In the genomic region with DNA sequence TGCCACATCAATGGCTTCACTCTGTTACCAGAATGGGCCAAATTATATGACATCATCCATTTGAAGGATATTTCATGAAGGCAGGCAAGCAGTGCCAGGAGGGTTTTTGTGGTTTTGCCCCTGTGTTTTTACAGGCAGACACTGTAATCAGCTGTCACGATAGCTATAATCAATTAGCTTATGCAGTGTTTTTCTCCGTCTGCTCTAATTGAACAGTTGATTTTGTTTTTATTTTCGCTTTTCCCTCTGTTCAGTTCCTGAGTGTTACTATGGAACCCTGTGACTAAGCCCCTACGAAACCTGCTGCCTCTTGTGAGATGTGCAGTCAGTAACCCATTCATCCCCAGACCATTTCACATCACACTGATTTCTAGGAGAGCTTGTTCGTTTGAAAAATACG, we compare ENCODE assay signal across 23 mouse cellular contexts.
A peak's percentile ranks its signal among the peaks of the same experiment; 100 is the strongest.
DNase-seq lines count a peak whose midpoint lies in the region; ATAC-seq and TF ChIP-seq lines count a peak whose summit lies in the region.
"Had no signal": no experiment of that assay in that cellular context is flagged by ENCODE, and none has a peak within 500 bp of the region (broad histone marks: within the 10 kb centered on the region; RNA-seq: fewer than 3 reads in every experiment).

No protein-coding gene starts in this region.

- H3ac ChIP-seq in myocyte (ENCODE audit: control insufficient read depth, insufficient read length), result no peak overlapping the region

- no peaks in the 10 kb centered on the region for H3K79me2 ChIP-seq in myocyte (ENCODE audit: control insufficient read depth, insufficient read depth)

- H3K36me3 ChIP-seq in midbrain, embryonic 11.5 days (ENCODE audit: control insufficient read depth, insufficient read depth, low read length), result no peaks in the 10 kb centered on the region
- no peaks in the 10 kb centered on the region for H3K36me3 ChIP-seq in midbrain, embryonic 10.5 days
- H3K36me3 ChIP-seq in forebrain, postnatal 0 days (ENCODE audit: insufficient read depth), result no peaks in the 10 kb centered on the region
- no peaks in the 10 kb centered on the region for H3K36me3 ChIP-seq in myocyte (ENCODE audit: control insufficient read depth, insufficient read depth)
- H3K36me3 ChIP-seq: heart, embryonic 15.5 days; hindbrain, embryonic 10.5 days; liver, embryonic 12.5 days; midbrain, embryonic 12.5 days had no signal

- no peaks in the 10 kb centered on the region for H3K9me3 ChIP-seq in midbrain, embryonic 11.5 days (ENCODE audit: control insufficient read depth, low read length)
- H3K9me3 ChIP-seq in midbrain, embryonic 10.5 days (replicated peaks), result no peaks in the 10 kb centered on the region
- no peaks in the 10 kb centered on the region for H3K9me3 ChIP-seq in forebrain, postnatal 0 days (ENCODE audit: low read length)
- H3K9me3 ChIP-seq: heart, embryonic 15.5 days; hindbrain, embryonic 10.5 days; liver, embryonic 12.5 days; midbrain, embryonic 12.5 days had no signal

- H3K27ac ChIP-seq in midbrain, embryonic 11.5 days (ENCODE audit: low read depth, low read length), result no peak overlapping the region
- no peak overlapping the region for H3K27ac ChIP-seq in midbrain, embryonic 10.5 days (replicated peaks)
- no peak overlapping the region for H3K27ac ChIP-seq in forebrain, postnatal 0 days (ENCODE audit: low read depth, low read length)
- H3K27ac ChIP-seq: gastrocnemius, adult 2 months; heart, embryonic 15.5 days; hindbrain, embryonic 10.5 days; liver, embryonic 12.5 days; midbrain, embryonic 12.5 days; stomach, postnatal 0 days had no signal

- ATAC-seq in midbrain, embryonic 11.5 days (ENCODE audit: low FRiP score), result no peak
- ATAC-seq in forebrain, postnatal 0 days, result peak; percentile 95
- ATAC-seq: inflammation-experienced regulatory T-cells, adult 6 months; liver, embryonic 12.5 days had no signal

- 74% methylated on average over 6 of the region's 6 CpGs for WGBS in midbrain, embryonic 11.5 days
- WGBS in midbrain, embryonic 10.5 days, result 81% methylated on average over 6 of the region's 6 CpGs
- 18% methylated on average over 6 of the region's 6 CpGs for WGBS in forebrain, postnatal 0 days

- DNase-seq in adrenal gland, adult 2 months, result peak; percentile 34
- DNase-seq in adrenal gland, postnatal 14 days, result no peak
- DNase-seq in midbrain, embryonic 11.5 days (ENCODE audit: low spot score, missing footprints), result peak; percentile 6
- DNase-seq in midbrain, embryonic 10.5 days (ENCODE audit: low spot score), result no peak
- DNase-seq in forebrain, postnatal 0 days, result peak; percentile 42
- no peak for DNase-seq in urinary bladder, postnatal 25 days (ENCODE audit: low spot score)
- DNase-seq in cerebellum, postnatal 36 days, result no peak
- DNase-seq: adrenal gland, postnatal 25 days; cerebellum, postnatal 14 days; gastrocnemius, adult 2 months; heart, adult 11 months; kidney, adult 8-10 months; kidney, postnatal 25 days; lung, embryonic 14.5 days; lung, postnatal 4 days; thymus, postnatal 14 days had no signal

- H3K4me2 ChIP-seq in midbrain, embryonic 11.5 days, result no peak overlapping the region
- no peak overlapping the region for H3K4me2 ChIP-seq in forebrain, postnatal 0 days (ENCODE audit: low read depth)
- H3K4me2 ChIP-seq in myocyte (ENCODE audit: low read depth), result peak overlapping the region; percentile 27
- H3K4me2 ChIP-seq: heart, embryonic 15.5 days; liver, embryonic 12.5 days; lung, embryonic 14.5 days; midbrain, embryonic 12.5 days had no signal

- H3K27me3 ChIP-seq in midbrain, embryonic 11.5 days (ENCODE audit: control insufficient read depth, insufficient read depth, low read length), result no peaks in the 10 kb centered on the region
- no peaks in the 10 kb centered on the region for H3K27me3 ChIP-seq in midbrain, embryonic 10.5 days (ENCODE audit: low read depth, poor library complexity, severe bottlenecking)
- no peaks in the 10 kb centered on the region for H3K27me3 ChIP-seq in forebrain, postnatal 0 days (ENCODE audit: insufficient read depth, low read length)
- H3K27me3 ChIP-seq in myocyte (ENCODE audit: control insufficient read depth, insufficient read depth, insufficient read length), result no peaks in the 10 kb centered on the region
- H3K27me3 ChIP-seq: heart, embryonic 15.5 days; liver, embryonic 12.5 days; midbrain, embryonic 12.5 days had no signal

- no peak for TF ChIP-seq CTCF in forebrain, postnatal 0 days (IDR thresholded peaks at IDR 0.05; ENCODE audit: low read depth)

- no peak for TF ChIP-seq POLR2A in myocyte (IDR thresholded peaks at IDR 0.05; ENCODE audit: insufficient read length, low read depth)

- H3K4me1 ChIP-seq in midbrain, embryonic 11.5 days (ENCODE audit: control insufficient read depth, insufficient read depth, low read length), result no peaks in the 10 kb centered on the region
- no peaks in the 10 kb centered on the region for H3K4me1 ChIP-seq in midbrain, embryonic 10.5 days
- H3K4me1 ChIP-seq in forebrain, postnatal 0 days (ENCODE audit: insufficient read depth), result no peaks in the 10 kb centered on the region
- H3K4me1 ChIP-seq: heart, embryonic 15.5 days; hindbrain, embryonic 10.5 days; liver, embryonic 12.5 days; midbrain, embryonic 12.5 days had no signal

- H3K9ac ChIP-seq in midbrain, embryonic 11.5 days (ENCODE audit: low read length), result no peak overlapping the region
- H3K9ac ChIP-seq in forebrain, postnatal 0 days, result no peak overlapping the region
- H3K9ac ChIP-seq: heart, embryonic 15.5 days; liver, embryonic 12.5 days; lung, embryonic 14.5 days; midbrain, embryonic 12.5 days had no signal

- no peak overlapping the region for H3K4me3 ChIP-seq in midbrain, embryonic 11.5 days (ENCODE audit: low read depth, low read length)
- no peak overlapping the region for H3K4me3 ChIP-seq in midbrain, embryonic 10.5 days
- no peak overlapping the region for H3K4me3 ChIP-seq in forebrain, postnatal 0 days (ENCODE audit: low read depth, low read length)
- H3K4me3 ChIP-seq in myocyte, result no peak overlapping the region
- H3K4me3 ChIP-seq: gastrocnemius, adult 2 months; heart, embryonic 15.5 days; hindbrain, embryonic 10.5 days; liver, embryonic 12.5 days; midbrain, embryonic 12.5 days had no signal

TF ChIP-seq in myocyte, 11 proteins besides CTCF, POLR2A, EP300 and RAD21:
- no peak for TF ChIP-seq REST (IDR thresholded peaks at IDR 0.05; ENCODE audit: insufficient read depth, insufficient read length)
- no peak for TF ChIP-seq CEBPB (IDR thresholded peaks at IDR 0.05; ENCODE audit: insufficient read depth, poor library complexity, severe bottlenecking)
- no peak for TF ChIP-seq SRF (IDR thresholded peaks at IDR 0.05; ENCODE audit: control insufficient read depth, insufficient read length, low read depth)
- no peak for TF ChIP-seq USF1 (IDR thresholded peaks at IDR 0.05; ENCODE audit: low read depth)

Comparison
In these comparisons a context has a peak if more than half of its experiments do, and no peak if none do; other contexts are left out.
1. DNase-seq: peak in adrenal gland, adult 2 months (single experiment), midbrain, embryonic 11.5 days (single experiment) and forebrain, postnatal 0 days (single experiment); none in adrenal gland, postnatal 14 days (single experiment), midbrain, embryonic 10.5 days (single experiment), urinary bladder, postnatal 25 days (single experiment) and cerebellum, postnatal 36 days (0 of 2).